Mouse (Mus musculus): ENCODE measurements around the gene 1700037C18Rik.

DNA sequence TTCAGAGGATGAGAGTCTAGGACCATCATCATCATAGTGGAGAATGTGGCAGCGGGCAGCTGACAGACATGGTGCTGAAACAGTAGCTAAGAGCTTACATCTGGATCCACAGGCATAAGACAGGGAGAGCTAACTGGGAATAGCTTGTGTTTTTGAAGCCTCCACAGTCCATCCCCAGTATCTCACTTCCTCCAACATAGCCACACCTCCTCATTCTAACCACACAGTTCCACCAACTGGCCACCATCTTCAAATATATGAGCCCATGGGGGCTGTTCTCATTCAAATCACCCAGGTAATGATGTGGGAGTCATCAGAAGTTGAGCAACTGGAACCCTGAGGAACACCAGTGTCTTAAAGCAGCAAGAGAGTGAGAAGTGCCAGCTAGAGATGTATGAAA lies 42.7 kb upstream of the 1700037C18Rik start:
- no peak for TF ChIP-seq CTCF (IDR thresholded peaks at IDR 0.05; ENCODE audit: low read depth)
- no peak for TF ChIP-seq EP300 (IDR thresholded peaks at IDR 0.05; ENCODE audit: low read depth)

Data from liver, postnatal 0 days (tissue).